Mouse (Mus musculus): Measurements from ENCODE around the gene Ces1c. TPM values are rescaled to one million over a fixed set of nuclear protein-coding genes. Genes with fewer than 3 reads are reported as not detected.

Ces1c gene
- not detected in 2 replicates for polyA plus RNA-seq (2012)

DNA sequence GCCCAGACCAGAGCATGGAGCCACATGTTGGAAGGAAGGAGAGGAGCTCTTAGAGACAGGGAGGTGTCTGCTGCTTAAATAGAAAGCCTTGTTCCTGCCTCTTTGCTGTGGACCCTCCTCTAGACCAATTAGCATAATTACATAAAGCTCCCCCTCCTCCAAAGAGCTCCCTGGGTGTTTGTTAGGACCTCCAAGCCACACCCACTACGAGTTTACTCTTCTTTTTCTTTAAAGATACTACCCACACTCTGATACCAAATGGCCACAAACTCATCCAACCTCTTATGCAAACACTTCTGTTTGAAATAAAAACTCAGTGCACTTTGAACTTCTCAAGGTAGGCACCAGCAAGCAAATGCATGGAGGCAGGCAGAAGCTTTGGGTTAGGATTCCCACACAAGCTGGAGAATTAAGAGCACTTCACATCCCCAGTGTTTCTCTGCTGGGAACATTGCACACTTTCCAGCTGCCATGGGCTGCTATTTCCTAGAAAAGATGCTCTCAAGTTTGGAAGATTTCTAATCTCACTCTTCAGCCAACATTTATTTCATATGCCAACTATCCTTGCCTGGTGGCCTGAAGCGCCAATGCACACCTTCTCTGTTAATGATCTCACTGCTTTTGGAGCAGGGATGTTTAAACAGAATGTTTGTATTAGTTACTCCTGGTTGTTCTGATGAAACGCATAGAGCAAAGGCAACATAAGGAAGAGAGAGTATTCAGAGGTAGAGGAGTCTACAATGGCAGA lies at the start of gene Ces1c:
TSS of gene Ces1c (minus strand) at position 51 of the 748 bp plus-strand sequence.
- no peak for TF ChIP-seq GATA1 (IDR thresholded peaks at IDR 0.05; ENCODE audit: low read length)
- TF ChIP-seq TAL1 (IDR thresholded peaks at IDR 0.05; ENCODE audit: low read length) = no peak
- Histone ChIP-seq H3K27me3 (ENCODE audit: control insufficient read depth) (no peaks in the 10 kb centered on the region), H3K4me1 (ENCODE audit: control insufficient read depth) (no peaks in the 10 kb centered on the region), H3K4me3 (replicated peaks) (no peak within 1 kb of the TSS), H3K36me3 (ENCODE audit: control insufficient read depth) (no peaks in the 10 kb centered on the region), H3K9me3 (ENCODE audit: control insufficient read depth, low read length) (no peaks in the 10 kb centered on the region)

- no peaks in the 10 kb centered on the region for H3K9me3 ChIP-seq (ENCODE audit: control insufficient read depth, low read length)
- H3K4me1 ChIP-seq (ENCODE audit: control insufficient read depth) = no peaks in the 10 kb centered on the region
- no peaks in the 10 kb centered on the region for H3K27me3 ChIP-seq (ENCODE audit: control insufficient read depth)
- H3K36me3 ChIP-seq (ENCODE audit: control insufficient read depth) = no peaks in the 10 kb centered on the region
- no peak overlapping the region for H3K4me3 ChIP-seq (replicated peaks)
- TF ChIP-seq TAL1 (IDR thresholded peaks at IDR 0.05; ENCODE audit: low read length) (no peak), GATA1 (IDR thresholded peaks at IDR 0.05; ENCODE audit: low read length) (no peak)
Measured at GRCm38 (mm10) chr8:93180581-93181129, 49.6 kb upstream of the Ces1c start.

GRCm38 (mm10) chr8:93176593-93176992 lies 45.5 kb upstream of the Ces1c start:
- no peak overlapping the region for H3K4me3 ChIP-seq (replicated peaks)
- no peaks in the 10 kb centered on the region for H3K9me3 ChIP-seq (ENCODE audit: control insufficient read depth, low read length)
- no peaks in the 10 kb centered on the region for H3K4me1 ChIP-seq (ENCODE audit: control insufficient read depth)
- H3K27me3 ChIP-seq (ENCODE audit: control insufficient read depth) = no peaks in the 10 kb centered on the region
- no peaks in the 10 kb centered on the region for H3K36me3 ChIP-seq (ENCODE audit: control insufficient read depth)
- no peak for TF ChIP-seq GATA1 (IDR thresholded peaks at IDR 0.05; ENCODE audit: low read length)
- no peak for TF ChIP-seq TAL1 (IDR thresholded peaks at IDR 0.05; ENCODE audit: low read length)

- H3K36me3 ChIP-seq (ENCODE audit: control insufficient read depth) = no peaks in the 10 kb centered on the region
- no peaks in the 10 kb centered on the region for H3K4me1 ChIP-seq (ENCODE audit: control insufficient read depth)
- H3K9me3 ChIP-seq (ENCODE audit: control insufficient read depth, low read length) = no peaks in the 10 kb centered on the region
- no peaks in the 10 kb centered on the region for H3K27me3 ChIP-seq (ENCODE audit: control insufficient read depth)
- H3K4me3 ChIP-seq (replicated peaks) = no peak overlapping the region
- TF ChIP-seq GATA1 (IDR thresholded peaks at IDR 0.05; ENCODE audit: low read length) = no peak
- no peak for TF ChIP-seq TAL1 (IDR thresholded peaks at IDR 0.05; ENCODE audit: low read length)
Measured at GRCm38 (mm10) chr8:93174554-93174953, 43.5 kb upstream of the Ces1c start.

DNA sequence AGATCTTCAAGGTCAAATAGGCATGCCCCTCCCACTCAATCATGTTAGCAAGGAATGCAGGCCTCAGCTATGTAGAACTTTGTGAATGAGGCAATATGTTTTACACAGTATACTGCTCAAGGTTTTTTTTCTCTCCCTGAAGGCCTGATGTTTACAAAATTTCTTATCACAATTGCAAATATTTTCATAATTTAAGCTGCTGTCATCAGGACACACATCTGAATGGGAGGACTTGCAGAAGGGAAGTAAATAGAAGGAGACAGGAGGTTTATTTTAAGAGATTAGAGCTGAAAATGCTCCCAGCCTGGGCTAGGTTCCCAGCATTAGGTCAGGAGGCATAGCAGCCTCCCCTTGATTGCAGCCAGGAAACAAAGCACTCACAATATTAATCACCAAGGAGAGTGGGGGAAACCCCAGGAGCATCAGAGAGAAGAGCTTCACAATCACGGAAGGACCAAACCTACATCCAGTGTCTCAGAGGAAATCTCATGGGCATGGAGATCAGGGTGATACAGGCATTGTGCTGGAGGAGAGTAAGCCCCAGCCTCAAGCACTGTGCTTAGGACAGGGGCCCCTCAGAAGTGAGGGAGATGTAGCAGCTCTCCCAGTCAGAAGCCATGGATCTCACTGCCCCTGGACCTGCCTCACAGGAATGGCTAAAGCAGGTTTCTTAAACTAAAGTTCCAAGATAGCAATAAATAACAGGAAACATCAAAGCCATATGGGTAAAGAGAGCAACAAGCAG lies 40.9 kb upstream of the Ces1c start:
- no peak for TF ChIP-seq TAL1 (IDR thresholded peaks at IDR 0.05; ENCODE audit: low read length)
- no peak for TF ChIP-seq GATA1 (IDR thresholded peaks at IDR 0.05; ENCODE audit: low read length)
- Histone ChIP-seq H3K36me3 (ENCODE audit: control insufficient read depth) (no peaks in the 10 kb centered on the region), H3K9me3 (ENCODE audit: control insufficient read depth, low read length) (no peaks in the 10 kb centered on the region), H3K27me3 (ENCODE audit: control insufficient read depth) (no peaks in the 10 kb centered on the region), H3K4me3 (replicated peaks) (no peak overlapping the region), H3K4me1 (ENCODE audit: control insufficient read depth) (no peaks in the 10 kb centered on the region)

DNA sequence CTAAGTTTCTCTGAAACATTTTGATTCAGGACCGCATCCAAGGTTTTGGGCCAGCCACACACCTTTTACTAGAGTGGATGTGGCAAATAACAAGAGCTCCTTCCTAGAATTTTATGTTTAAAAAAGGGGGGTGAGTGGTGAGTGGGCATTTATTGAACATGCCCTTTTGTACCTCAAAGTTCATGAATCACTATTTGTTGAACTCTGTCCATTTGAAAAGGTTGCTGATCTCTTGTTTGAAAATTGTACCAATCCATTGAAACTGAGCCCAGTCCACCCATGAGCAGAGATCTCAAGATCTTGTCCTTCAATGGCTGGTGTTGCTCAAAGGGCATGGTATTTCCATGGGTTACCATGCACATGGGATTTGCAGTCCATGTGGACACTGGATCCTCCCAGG lies 32.3 kb upstream of the Ces1c start:
- TF ChIP-seq GATA1 (IDR thresholded peaks at IDR 0.05; ENCODE audit: low read length) (no peak), TAL1 (IDR thresholded peaks at IDR 0.05; ENCODE audit: low read length) (no peak)
- H3K4me1 ChIP-seq (ENCODE audit: control insufficient read depth) = no peaks in the 10 kb centered on the region

DNA sequence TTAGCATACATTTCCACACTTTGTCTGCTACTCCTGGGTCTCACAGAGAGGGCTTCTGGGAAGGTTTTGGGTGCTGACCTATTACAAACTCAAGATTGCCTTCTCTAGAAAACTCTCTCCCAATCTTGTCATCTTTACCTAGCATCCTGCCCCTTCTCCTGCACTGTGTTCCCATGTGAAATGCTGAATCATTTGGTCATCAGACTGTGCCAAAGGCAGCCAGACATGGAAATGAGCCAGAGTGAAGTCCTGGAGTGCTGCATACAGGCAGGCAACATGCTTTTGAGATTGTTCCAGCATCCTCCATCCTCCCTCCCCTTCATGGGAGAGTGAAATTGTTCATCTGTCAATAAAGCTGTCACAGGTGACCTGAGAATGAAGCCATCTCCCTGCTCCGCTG lies 20.3 kb upstream of the Ces1c start:
- Histone ChIP-seq H3K4me3 (replicated peaks) (no peak overlapping the region), H3K27me3 (ENCODE audit: control insufficient read depth) (no peaks in the 10 kb centered on the region), H3K36me3 (ENCODE audit: control insufficient read depth) (no peaks in the 10 kb centered on the region), H3K4me1 (ENCODE audit: control insufficient read depth) (no peaks in the 10 kb centered on the region), H3K9me3 (ENCODE audit: control insufficient read depth, low read length) (no peaks in the 10 kb centered on the region)
- TF ChIP-seq TAL1 (IDR thresholded peaks at IDR 0.05; ENCODE audit: low read length) (no peak), GATA1 (IDR thresholded peaks at IDR 0.05; ENCODE audit: low read length) (no peak)

More for the DNA sequence above, 32.3 kb upstream of the Ces1c start:
- Histone ChIP-seq H3K27me3 (ENCODE audit: control insufficient read depth) (no peaks in the 10 kb centered on the region), H3K36me3 (ENCODE audit: control insufficient read depth) (no peaks in the 10 kb centered on the region), H3K4me3 (replicated peaks) (no peak overlapping the region), H3K9me3 (ENCODE audit: control insufficient read depth, low read length) (no peaks in the 10 kb centered on the region)

GRCm38 (mm10) chr8:93147331-93147730 lies 16.2 kb upstream of the Ces1c start:
- no peak for TF ChIP-seq TAL1 (IDR thresholded peaks at IDR 0.05; ENCODE audit: low read length)
- TF ChIP-seq GATA1 (IDR thresholded peaks at IDR 0.05; ENCODE audit: low read length) = no peak
- H3K36me3 ChIP-seq (ENCODE audit: control insufficient read depth) = no peaks in the 10 kb centered on the region
- H3K4me3 ChIP-seq (replicated peaks) = no peak overlapping the region
- no peaks in the 10 kb centered on the region for H3K27me3 ChIP-seq (ENCODE audit: control insufficient read depth)
- no peaks in the 10 kb centered on the region for H3K4me1 ChIP-seq (ENCODE audit: control insufficient read depth)
- no peaks in the 10 kb centered on the region for H3K9me3 ChIP-seq (ENCODE audit: control insufficient read depth, low read length)

- TF ChIP-seq GATA1 (IDR thresholded peaks at IDR 0.05; ENCODE audit: low read length) (no peak), TAL1 (IDR thresholded peaks at IDR 0.05; ENCODE audit: low read length) (no peak)
- Histone ChIP-seq H3K4me1 (ENCODE audit: control insufficient read depth) (no peaks in the 10 kb centered on the region), H3K4me3 (replicated peaks) (no peak overlapping the region), H3K27me3 (ENCODE audit: control insufficient read depth) (no peaks in the 10 kb centered on the region), H3K9me3 (ENCODE audit: control insufficient read depth, low read length) (no peaks in the 10 kb centered on the region), H3K36me3 (ENCODE audit: control insufficient read depth) (no peaks in the 10 kb centered on the region)
Measured at GRCm38 (mm10) chr8:93140696-93141095, 9.6 kb upstream of the Ces1c start.
